Mouse (Mus musculus) neural tube, embryonic 13.5 days (tissue): ENCODE measurements around the gene Lbhd1. TPM values are rescaled to one million over a fixed set of nuclear protein-coding genes. Genes with fewer than 3 reads are reported as not detected.
"Not testable (repeated sequence)": the region's sequence is repeated elsewhere in the genome, so short reads cannot be mapped to it uniquely, and the experiment has no call there.

ENCODE experiments used
- ATAC-seq: fragments of 200-750 bp; cut with Nextera tagmentation; 2 replicates; pipeline ENCODE4 v1.8.0; 2017; ENCODE audit warnings: low read depth, mild to moderate bottlenecking, moderate TSS enrichment, moderate library complexity
- H3K27ac ChIP-seq: fragments of 300-500 bp; sonication (generic); replicated peaks from 2 replicates; pipeline ENCODE4 v1.5.1; 2015; ENCODE audit warnings: moderate library complexity, mild to moderate bottlenecking, inconsistent platforms
- H3K27me3 ChIP-seq: fragments of 300-500 bp; sonication (generic); 2 replicates; pipeline ENCODE4 v1.6.1; 2015; ENCODE audit warnings: mild to moderate bottlenecking, inconsistent platforms
- H3K36me3 ChIP-seq: fragments of 300-500 bp; sonication (generic); 2 replicates; pipeline ENCODE4 v1.6.1; 2015; ENCODE audit warnings: mild to moderate bottlenecking, inconsistent platforms
- H3K4me1 ChIP-seq: fragments of 300-500 bp; sonication (generic); replicated peaks from 2 replicates; pipeline ENCODE4 v1.6.1; 2015; ENCODE audit warnings: inconsistent platforms
- H3K4me2 ChIP-seq: fragments of 300-500 bp; sonication (generic); 2 replicates; pipeline ENCODE4 v1.6.1; 2015; ENCODE audit warnings: inconsistent platforms, mild to moderate bottlenecking, moderate library complexity
- H3K4me3 ChIP-seq: fragments of 300-500 bp; sonication (generic); 2 replicates; pipeline ENCODE4 v1.5.1; 2015; ENCODE audit warnings: mild to moderate bottlenecking, inconsistent platforms
- H3K9ac ChIP-seq: fragments of 300-500 bp; sonication (generic); 2 replicates; pipeline ENCODE4 v1.6.1; 2015; ENCODE audit warnings: moderate library complexity, mild to moderate bottlenecking, inconsistent platforms
- H3K9me3 ChIP-seq: fragments of 300-500 bp; sonication (generic); 2 replicates; pipeline ENCODE4 v1.6.1; 2016; ENCODE audit warnings: inconsistent platforms
- WGBS: fragments of 180-500 bp; shearing (Covaris S2); methylation state at CpG from one replicate; pipeline ENCODE4 v1.1.7; 2015; 5-methylcytosine and 5-hydroxymethylcytosine counted together
- polyA plus RNA-seq: library from polyadenylated mRNA; unstranded; fragments of >200 nt; fragmentation: Nextera tagmentation; extraction: Ambion mirVana; gene quantifications from 2 replicates; pipeline ENCODE4 v1.2.1, GENCODE M21; 2015

The Lbhd1 gene
- polyA plus RNA-seq, 1 experiment from 2014 or later = 56.4 TPM

DNA sequence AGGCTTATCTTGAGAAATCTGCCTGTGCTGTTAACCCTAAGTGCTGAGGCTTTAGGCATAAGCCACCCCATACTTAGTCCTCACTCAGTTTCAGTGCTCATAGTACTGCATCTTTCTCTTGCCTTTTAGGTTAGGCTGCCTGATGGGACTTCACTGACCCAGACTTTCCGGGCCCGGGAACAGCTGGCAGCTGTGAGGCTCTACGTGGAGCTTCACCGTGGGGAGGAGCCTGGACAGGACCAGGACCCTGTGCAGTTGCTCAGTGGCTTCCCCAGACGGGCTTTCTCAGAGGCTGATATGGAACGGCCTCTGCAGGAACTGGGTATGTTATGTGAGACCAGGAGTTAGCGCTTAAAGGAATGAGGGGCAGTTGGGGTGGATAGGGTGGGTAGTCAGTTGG lies 8.5 kb upstream of the Lbhd1 start:
- no peaks in the 10 kb centered on the region for H3K9me3 ChIP-seq
- H3K4me3 ChIP-seq = no peak overlapping the region
- no peak overlapping the region for H3K4me2 ChIP-seq
- H3K4me1 ChIP-seq = peaks cover 30% of the 10 kb centered on the region
- peaks cover 53% of the 10 kb centered on the region for H3K36me3 ChIP-seq
- no peak overlapping the region for H3K9ac ChIP-seq
- H3K27ac ChIP-seq = no peak overlapping the region
- ATAC-seq = no peak
- 96% methylated on average over 7 of the region's 7 CpGs for WGBS
- no peaks in the 10 kb centered on the region for H3K27me3 ChIP-seq

GRCm38 (mm10) chr19:8880311-8881033 lies 3.1 kb upstream of the Lbhd1 start, which contains the start of gene Uqcc3:
Gene Uqcc3 (minus strand): TSS chr19:8880923.
- under 1% methylated on average over 42 of the region's 42 CpGs for WGBS
- Histone ChIP-seq H3K4me1 (peaks cover 15% of the 10 kb centered on the region), H3K9me3 (no peaks in the 10 kb centered on the region), H3K27ac (peak within 1 kb of the TSS; percentile 88), H3K36me3 (peaks cover 28% of the 10 kb centered on the region), H3K27me3 (no peaks in the 10 kb centered on the region), H3K9ac (peak within 1 kb of the TSS; percentile 82), H3K4me3 (peak within 1 kb of the TSS; percentile 83), H3K4me2 (peak within 1 kb of the TSS; percentile 70)
- peak; percentile 98 for ATAC-seq

GRCm38 (mm10) chr19:8881034-8881392 lies 2.5 kb upstream of the Lbhd1 start:
- ATAC-seq = 0 out of 2 replicates have a peak, but pooled peaks have one; percentile 4
- no peak overlapping the region for H3K27ac ChIP-seq
- peaks cover 15% of the 10 kb centered on the region for H3K4me1 ChIP-seq
- peaks cover 22% of the 10 kb centered on the region for H3K36me3 ChIP-seq
- peak overlapping the region; percentile 70 for H3K4me2 ChIP-seq
- H3K4me3 ChIP-seq = peak overlapping the region; percentile 83
- H3K27me3 ChIP-seq = no peaks in the 10 kb centered on the region
- 12% methylated on average over 3 of the region's 3 CpGs for WGBS
- H3K9ac ChIP-seq = peak overlapping the region; percentile 82
- H3K9me3 ChIP-seq = no peaks in the 10 kb centered on the region

- 56% methylated on average over 1 of the region's 1 CpGs for WGBS
- peak overlapping the region; percentile 80 for H3K4me2 ChIP-seq
- no peak for ATAC-seq
- peaks cover 19% of the 10 kb centered on the region for H3K4me1 ChIP-seq
- no peak overlapping the region for H3K4me3 ChIP-seq
- H3K9me3 ChIP-seq = no peaks in the 10 kb centered on the region
- H3K27me3 ChIP-seq = no peaks in the 10 kb centered on the region
- no peak overlapping the region for H3K9ac ChIP-seq
- peaks cover 14% of the 10 kb centered on the region for H3K36me3 ChIP-seq
- H3K27ac ChIP-seq = no peak overlapping the region
Observed at GRCm38 (mm10) chr19:8886916-8887584, 3.5 kb downstream of the Lbhd1 start.

GRCm38 (mm10) chr19:8887585-8888463 lies 4.3 kb downstream of the Lbhd1 start:
- peak overlapping the region; percentile 80 for H3K4me2 ChIP-seq
- 13% methylated on average over 19 of the region's 19 CpGs for WGBS
- H3K4me3 ChIP-seq = peak overlapping the region; percentile 60
- H3K4me1 ChIP-seq = peaks cover 25% of the 10 kb centered on the region
- H3K9me3 ChIP-seq = no peaks in the 10 kb centered on the region
- H3K27me3 ChIP-seq = no peaks in the 10 kb centered on the region
- ATAC-seq = no peak
- peak overlapping the region; percentile 91 for H3K27ac ChIP-seq
- H3K9ac ChIP-seq = peak overlapping the region; percentile 85
- peaks cover 14% of the 10 kb centered on the region for H3K36me3 ChIP-seq

- Histone ChIP-seq H3K36me3 (peaks cover 14% of the 10 kb centered on the region), H3K9me3 (no peaks in the 10 kb centered on the region), H3K9ac (peak within 1 kb of the TSS; percentile 85), H3K4me3 (peak within 1 kb of the TSS; percentile 60), H3K4me1 (peaks cover 31% of the 10 kb centered on the region), H3K4me2 (peak within 1 kb of the TSS; percentile 80), H3K27ac (peak within 1 kb of the TSS; percentile 91), H3K27me3 (no peaks in the 10 kb centered on the region)
- peak; percentile 95 for ATAC-seq
- under 1% methylated on average over 58 of the region's 58 CpGs for WGBS
Observed at GRCm38 (mm10) chr19:8888511-8889385, 5.2 kb downstream of the Lbhd1 start, which contains the start of the genes 1810009A15Rik and Gm49416. Gene 1810009A15Rik (plus strand): TSS chr19:8888853. Gene Gm49416 (plus strand): TSS chr19:8888926.

DNA sequence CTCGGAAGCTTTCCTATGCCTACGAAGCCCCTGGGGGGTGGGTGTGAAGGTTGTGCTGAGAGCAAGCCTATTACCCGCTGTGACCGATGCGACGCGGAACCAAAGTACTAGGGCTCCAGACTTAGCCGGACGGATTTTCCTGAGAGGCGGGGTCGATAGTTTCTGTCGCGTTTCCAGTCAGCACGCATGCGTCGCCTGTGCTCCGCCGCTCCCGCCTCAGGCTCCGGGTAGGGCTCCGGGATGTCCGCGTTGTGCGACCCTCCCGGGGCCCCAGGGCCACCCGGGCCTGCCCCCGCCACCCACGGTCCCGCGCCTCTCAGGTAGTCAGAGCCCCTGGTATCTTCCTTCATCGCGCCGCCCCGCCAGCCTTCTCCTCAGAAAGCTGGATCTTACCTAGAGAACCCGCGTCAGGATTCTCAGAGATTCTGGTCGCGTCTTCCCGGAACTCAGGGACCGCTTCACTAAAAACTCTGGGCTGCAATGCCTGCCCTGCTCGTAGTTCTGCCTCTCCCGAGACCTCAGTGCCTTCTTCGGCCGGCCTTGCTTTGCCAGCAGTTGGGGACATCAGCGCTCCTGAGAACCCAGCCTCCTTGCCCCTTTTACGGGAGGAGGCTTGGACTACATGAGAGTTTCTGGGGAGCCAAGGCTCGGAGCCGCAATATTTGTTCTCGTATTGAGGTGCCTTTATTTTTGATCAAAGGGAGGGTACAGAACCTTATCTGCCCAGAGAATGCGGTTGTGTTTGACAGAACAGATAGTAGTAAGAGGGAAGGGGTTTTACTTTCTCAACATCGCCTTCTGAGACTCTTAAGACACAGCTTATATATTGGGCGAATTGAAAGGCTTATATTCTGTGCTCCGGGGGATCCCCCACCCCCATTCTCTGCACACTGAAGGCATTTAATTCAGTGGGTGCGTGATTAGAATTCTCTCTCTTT lies 9.6 kb downstream of the Lbhd1 start, which contains the start of gene Ints5:
Gene Ints5, plus strand, starts transcription at position 177 of the 938 bp plus-strand sequence.
- H3K36me3 ChIP-seq = peaks cover 32% of the 10 kb centered on the region
- H3K27ac ChIP-seq = peak within 1 kb of the TSS; percentile 90
- ATAC-seq = peak; percentile 21
- H3K4me3 ChIP-seq = peak within 1 kb of the TSS; percentile 85
- H3K4me1 ChIP-seq = peaks cover 42% of the 10 kb centered on the region
- H3K9me3 ChIP-seq = no peaks in the 10 kb centered on the region
- H3K27me3 ChIP-seq = no peaks in the 10 kb centered on the region
- H3K4me2 ChIP-seq = peak within 1 kb of the TSS; percentile 97
- 3% methylated on average over 54 of the region's 54 CpGs for WGBS
- H3K9ac ChIP-seq = peak within 1 kb of the TSS; percentile 97

DNA sequence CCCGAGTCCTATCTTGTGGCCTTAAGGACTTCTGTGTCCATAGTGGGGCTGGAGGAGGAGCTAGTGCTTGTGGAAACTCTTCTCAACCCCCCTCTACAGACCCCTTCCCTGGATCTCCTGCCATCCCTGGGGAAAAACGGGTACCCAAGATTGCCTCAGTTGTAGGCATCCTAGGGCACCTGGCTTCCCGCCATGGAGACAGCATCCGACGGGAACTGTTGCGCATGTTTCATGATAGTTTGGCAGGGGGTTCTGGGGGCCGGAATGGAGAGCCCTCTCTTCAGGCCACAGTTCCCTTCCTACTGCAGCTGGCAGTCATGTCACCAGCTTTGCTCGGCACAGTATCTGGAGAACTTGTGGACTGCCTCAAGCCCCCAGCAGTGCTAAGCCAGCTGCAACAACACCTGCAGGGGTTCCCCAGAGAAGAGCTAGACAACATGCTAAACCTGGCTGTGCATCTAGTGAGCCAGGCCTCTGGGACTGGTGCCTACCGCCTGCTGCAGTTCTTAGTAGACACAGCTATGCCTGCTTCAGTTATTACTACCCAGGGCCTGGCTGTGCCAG lies 11.9 kb downstream of the Lbhd1 start:
- no peak overlapping the region for H3K4me2 ChIP-seq
- ATAC-seq = no peak
- H3K27me3 ChIP-seq = no peaks in the 10 kb centered on the region
- no peak overlapping the region for H3K27ac ChIP-seq
- 0 out of 2 replicates have a peak overlapping the region, but pooled peaks have one; percentile 13 for H3K9ac ChIP-seq
- no peaks in the 10 kb centered on the region for H3K9me3 ChIP-seq
- H3K4me3 ChIP-seq = no peak overlapping the region
- H3K36me3 ChIP-seq = peaks cover 27% of the 10 kb centered on the region
- H3K4me1 ChIP-seq = peaks cover 48% of the 10 kb centered on the region
- WGBS = 97% methylated on average over 9 of the region's 9 CpGs

- peaks cover 53% of the 10 kb centered on the region for H3K4me1 ChIP-seq
- 89% methylated on average over 5 of the region's 5 CpGs for WGBS
Observed at GRCm38 (mm10) chr19:8896231-8896630, 12.7 kb downstream of the Lbhd1 start.

More at GRCm38 (mm10) chr19:8896231-8896630, 12.7 kb downstream of the Lbhd1 start:
- Histone ChIP-seq H3K27ac (peak overlapping the region; percentile 85; the same call in 1 of the 2 replicates), H3K9ac (peak overlapping the region; percentile 95), H3K36me3 (peaks cover 21% of the 10 kb centered on the region)
- H3K27me3 ChIP-seq, ATAC-seq, H3K4me2 ChIP-seq, H3K9me3 ChIP-seq, H3K4me3 ChIP-seq: not testable (repeated sequence)
